Mouse (Mus musculus) CH12.LX (cell line): Measurements from ENCODE around the gene Carnmt1. TPM values are rescaled to one million over a fixed set of nuclear protein-coding genes. Genes with fewer than 3 reads are reported as not detected.

Experiments
- DNase-seq: peaks from one replicate; pipeline ENCODE4 v3.0.0-alpha.2; 2013; ENCODE audit errors: extremely low read depth
- H3K27ac ChIP-seq: 2 replicates; pipeline ENCODE4 v1.5.1; 2012; ENCODE audit warnings: low read depth, mild to moderate bottlenecking, control low read depth, moderate library complexity; ENCODE audit not compliant: insufficient read depth
- H3K27me3 ChIP-seq: replicated peaks from 2 replicates; pipeline ENCODE3; 2012; ENCODE audit warnings: inconsistent platforms
- H3K36me3 ChIP-seq, 2 experiments: replicated peaks in 1 of 2; 2 replicates each; pipeline versions ENCODE3 to v1.6.1; 2012; ENCODE audit warnings: inconsistent platforms in 1 of 2, low read length in 1 of 2, mild to moderate bottlenecking in 1 of 2, mixed read lengths in 1 of 2, moderate library complexity in 1 of 2; ENCODE audit not compliant: control insufficient read depth in 1 of 2, insufficient read depth in 1 of 2
- H3K4me1 ChIP-seq, 2 experiments: 2 replicates each; pipeline ENCODE4 v1.6.1; 2012; ENCODE audit warnings: inconsistent platforms in 1 of 2, moderate library complexity in 1 of 2; ENCODE audit not compliant: insufficient read depth in 2 of 2, control insufficient read depth in 1 of 2
- H3K4me2 ChIP-seq: 2 replicates; pipeline ENCODE4 v1.6.1; 2012; ENCODE audit warnings: low read depth, mild to moderate bottlenecking, control low read depth; ENCODE audit not compliant: poor library complexity, insufficient read depth, severe bottlenecking
- H3K4me3 ChIP-seq, 3 experiments: fragments of 150-350 bp in 1 of 3; sonication (generic) in 1 of 3; replicated peaks in 1 of 3; 2 replicates each; pipeline versions ENCODE3 to v1.5.1; 2011 to 2012; ENCODE audit warnings: low read depth in 2 of 3, low read length in 2 of 3, mild to moderate bottlenecking in 2 of 3, moderate library complexity in 2 of 3, control low read depth in 1 of 3, improper control_type of control experiment in 1 of 3, inconsistent platforms in 1 of 3, mixed read lengths in 1 of 3; ENCODE audit not compliant: poor library complexity in 1 of 3
- H3K79me2 ChIP-seq: replicated peaks from 2 replicates; pipeline ENCODE4 v1.6.1; 2012; ENCODE audit warnings: mild to moderate bottlenecking, moderate library complexity; ENCODE audit not compliant: control insufficient read depth, poor library complexity, insufficient read depth, severe bottlenecking; ENCODE audit errors: extremely low read depth
- H3K9ac ChIP-seq: 2 replicates; pipeline ENCODE4 v1.6.1; 2012; ENCODE audit warnings: low read depth, mild to moderate bottlenecking, control low read depth, moderate library complexity; ENCODE audit not compliant: insufficient read depth
- H3K9me3 ChIP-seq: replicated peaks from 2 replicates; pipeline ENCODE3; 2012; ENCODE audit warnings: low read length, inconsistent platforms, mixed read lengths
- BHLHE40 ChIP-seq: IDR thresholded peaks from 2 replicates; pipeline ENCODE4 v1.6.1; 2011; ENCODE audit warnings: mild to moderate bottlenecking, low read depth, low read length, improper control_type of control experiment
- CHD1 ChIP-seq: IDR thresholded peaks from 2 replicates; pipeline ENCODE4 v1.6.1; 2012; ENCODE audit warnings: low read depth, low read length, improper control_type of control experiment, inconsistent platforms
- EP300 ChIP-seq: IDR thresholded peaks from 2 replicates; pipeline ENCODE4 v1.6.1; 2011; ENCODE audit warnings: low read length, improper control_type of control experiment
- GABPA ChIP-seq: IDR thresholded peaks from 2 replicates; pipeline ENCODE4 v1.6.1; 2012; ENCODE audit warnings: low read depth, low read length, improper control_type of control experiment, inconsistent platforms; ENCODE audit not compliant: insufficient replicate concordance
- HCFC1 ChIP-seq: IDR thresholded peaks from 2 replicates; pipeline ENCODE4 v1.6.1; 2012; ENCODE audit warnings: low read depth, mild to moderate bottlenecking, inconsistent platforms, low read length, improper control_type of control experiment
- IRF4 ChIP-seq: IDR thresholded peaks from 2 replicates; pipeline ENCODE4 v1.6.1; 2014; ENCODE audit warnings: low read depth, mild to moderate bottlenecking, inconsistent platforms, low read length, improper control_type of control experiment
- MAFK ChIP-seq: IDR thresholded peaks from 2 replicates; pipeline ENCODE4 v1.6.1; 2011; ENCODE audit warnings: low read length, improper control_type of control experiment; ENCODE audit not compliant: insufficient replicate concordance
- MAZ ChIP-seq: IDR thresholded peaks from 2 replicates; pipeline ENCODE4 v1.6.1; 2012; ENCODE audit warnings: low read depth, mild to moderate bottlenecking, inconsistent platforms, low read length, improper control_type of control experiment, moderate library complexity
- MEF2A ChIP-seq: IDR thresholded peaks from 2 replicates; pipeline ENCODE4 v1.6.1; 2014; ENCODE audit warnings: low read depth, mild to moderate bottlenecking, inconsistent platforms, low read length, improper control_type of control experiment, borderline replicate concordance
- MXI1 ChIP-seq: IDR thresholded peaks from 2 replicates; pipeline ENCODE4 v1.6.1; 2011; ENCODE audit warnings: mild to moderate bottlenecking, low read depth, low read length, improper control_type of control experiment
- NELFE ChIP-seq: IDR thresholded peaks from 2 replicates; pipeline ENCODE4 v1.6.1; 2011; ENCODE audit warnings: low read depth, low read length, improper control_type of control experiment
- NRF1 ChIP-seq: IDR thresholded peaks from 2 replicates; pipeline ENCODE4 v1.6.1; 2014; ENCODE audit warnings: low read depth, mild to moderate bottlenecking, inconsistent platforms, low read length, improper control_type of control experiment, moderate library complexity
- POLR2A ChIP-seq: IDR thresholded peaks from 2 replicates; pipeline ENCODE4 v1.6.1; 2011; ENCODE audit warnings: low read depth, mild to moderate bottlenecking, improper control_type of control experiment, low read length
- RAD21 ChIP-seq: IDR thresholded peaks from 2 replicates; pipeline ENCODE4 v1.6.1; 2011; ENCODE audit warnings: low read depth, mild to moderate bottlenecking, low read length, improper control_type of control experiment, moderate library complexity
- RCOR1 ChIP-seq: conservative IDR thresholded peaks from 2 replicates; pipeline ENCODE4 v1.6.1; 2012; ENCODE audit warnings: low read depth, mild to moderate bottlenecking, inconsistent platforms, low read length, improper control_type of control experiment
- SIN3A ChIP-seq: IDR thresholded peaks from 2 replicates; pipeline ENCODE4 v1.6.1; 2012; ENCODE audit warnings: low read length, improper control_type of control experiment, inconsistent platforms
- TCF12 ChIP-seq: IDR thresholded peaks from 2 replicates; pipeline ENCODE4 v1.6.1; 2014; ENCODE audit warnings: low read depth, mild to moderate bottlenecking, inconsistent platforms, low read length, improper control_type of control experiment
- ZC3H11A ChIP-seq: IDR thresholded peaks from 2 replicates; pipeline ENCODE4 v1.6.1; 2012; ENCODE audit warnings: low read depth, mild to moderate bottlenecking, inconsistent platforms, low read length, improper control_type of control experiment
- ZKSCAN1 ChIP-seq: IDR thresholded peaks from 2 replicates; pipeline ENCODE4 v1.6.1; 2012; ENCODE audit warnings: low read depth, inconsistent platforms, low read length, improper control_type of control experiment, borderline replicate concordance
- ZNF384 ChIP-seq: IDR thresholded peaks from 2 replicates; pipeline ENCODE4 v1.6.1; 2012; ENCODE audit warnings: low read depth, low read length, improper control_type of control experiment, inconsistent platforms
- dilution Hi-C: fragments of 300-500 bp; cut with MboI; formaldehyde crosslinking; loops from 2 replicates; pipeline ENCODE4 v1.14.3; 2020; ENCODE audit warnings: low sequenced_read_pairs; ENCODE audit not compliant: extremely low pct_unique_long_range_greater_than_20kb, extremely low pct_ligation_motif_present
- in situ Hi-C: fragments of 300-500 bp; cut with MboI; formaldehyde crosslinking; loops from 3 replicates; pipeline ENCODE4 v1.14.3; 2019; ENCODE audit warnings: low sequenced_read_pairs, low pct_ligation_motif_present, low pct_unique_long_range_greater_than_20kb, mixed read lengths
- polyA plus RNA-seq: library from polyadenylated mRNA; unstranded; fragments of >175 nt; gene quantifications from 2 replicates; pipeline ENCODE4 v1.2.1, GENCODE M21; 2012; ENCODE audit warnings: low read depth; ENCODE audit not compliant: insufficient read length
- total RNA-seq, 2 experiments: library from RNA; depleted of rRNA; stranded (reverse); fragments of 300-350 nt in 1 of 2; fragments of >200 nt in 1 of 2; gene quantifications; 2 replicates each; pipeline ENCODE4 v1.2.3; 2012 to 2014

Gene Carnmt1
- total and polyA plus RNA-seq, 3 experiments: 17.6 to 47.1 (median 41.7) TPM

GRCm38 (mm10) chr19:18647775-18648557 lies 22.6 kb upstream of the Carnmt1 start:
- peak overlapping the region; percentile 59 for H3K4me2 ChIP-seq
- in situ Hi-C loops (no loop called here), dilution Hi-C loops (no loop called here)
- TF ChIP-seq NRF1 (no peak), MEF2A (no peak), ZC3H11A (no peak), CHD1 (no peak), RCOR1 (no peak), IRF4 (no peak), EP300 (no peak), POLR2A (no peak), ZNF384 (no peak), ZKSCAN1 (no peak), SIN3A (no peak), MAZ (no peak), BHLHE40 (no peak), GABPA (no peak), NELFE (no peak), TCF12 (no peak)
- H3K9ac ChIP-seq: peak overlapping the region; percentile 41; the same call in 1 of the 2 replicates
- peaks cover 11 to 14% of the 10 kb centered on the region in 2 experiments for H3K36me3 ChIP-seq
- H3K4me1 ChIP-seq: peaks cover 19 to 49% of the 10 kb centered on the region in 2 experiments
- no peak overlapping the region for H3K27ac ChIP-seq
- no peaks in the 10 kb centered on the region for H3K79me2 ChIP-seq
- no peak for DNase-seq
- H3K27me3 ChIP-seq: no peaks in the 10 kb centered on the region
- no peak overlapping the region for H3K4me3 ChIP-seq
- no peaks in the 10 kb centered on the region for H3K9me3 ChIP-seq

GRCm38 (mm10) chr19:18648558-18648945 lies 22.0 kb upstream of the Carnmt1 start:
- dilution Hi-C loops: no loop called here
- H3K27ac ChIP-seq: no peak overlapping the region
- H3K4me1 ChIP-seq: peaks cover 19 to 53% of the 10 kb centered on the region in 2 experiments
- H3K36me3 ChIP-seq: peaks cover 6 to 8% of the 10 kb centered on the region in 2 experiments
- H3K9me3 ChIP-seq: no peaks in the 10 kb centered on the region
- TF ChIP-seq RAD21 (no peak), MXI1 (no peak), ZNF384 (no peak), HCFC1 (no peak), ZC3H11A (no peak), MAFK (no peak), MAZ (no peak), NRF1 (no peak)
- no peak overlapping the region for H3K4me3 ChIP-seq
- no peak overlapping the region for H3K4me2 ChIP-seq
- in situ Hi-C loops: no loop called here
- DNase-seq: no peak
- H3K9ac ChIP-seq: no peak overlapping the region; the same call in 1 of the 2 replicates
- H3K79me2 ChIP-seq: no peaks in the 10 kb centered on the region
- no peaks in the 10 kb centered on the region for H3K27me3 ChIP-seq
